Mouse (Mus musculus) G1E (cell line): ENCODE data around the gene Enc1. TPM values are rescaled to one million over a fixed set of nuclear protein-coding genes. Genes with fewer than 3 reads are reported as not detected.

Experiments
- ATAC-seq: 2 replicates; pipeline ENCODE4 v1.8.0; 2016; ENCODE audit warnings: mild to moderate bottlenecking; ENCODE audit not compliant: insufficient number of reproducible peaks, poor library complexity, low FRiP score, severe bottlenecking; ENCODE audit errors: extremely low read depth
- DNase-seq: peaks from one replicate; pipeline ENCODE4 v3.0.0; 2012; ENCODE audit warnings: low spot score
- H3K27me3 ChIP-seq: 2 replicates; pipeline ENCODE4 v1.6.1; 2012; ENCODE audit warnings: mild to moderate bottlenecking, low read length, inconsistent platforms; ENCODE audit not compliant: insufficient read depth
- H3K36me3 ChIP-seq: replicated peaks from 2 replicates; pipeline ENCODE3; 2012; ENCODE audit warnings: mild to moderate bottlenecking, inconsistent platforms
- H3K4me1 ChIP-seq: 2 replicates; pipeline ENCODE4 v1.6.1; 2012; ENCODE audit warnings: low read depth, low read length, inconsistent platforms, mixed read lengths; ENCODE audit not compliant: insufficient read depth
- H3K4me3 ChIP-seq: 2 replicates; pipeline ENCODE4 v1.5.1; 2012; ENCODE audit warnings: low read depth, mild to moderate bottlenecking, inconsistent platforms, low read length, moderate library complexity, mixed read lengths
- H3K9me3 ChIP-seq: replicated peaks from 2 replicates; pipeline ENCODE4 v1.6.1; 2012; ENCODE audit warnings: inconsistent platforms
- CTCF ChIP-seq: IDR thresholded peaks from 2 replicates; pipeline ENCODE4 v1.5.1; 2012; ENCODE audit warnings: low read depth, low read length, inconsistent platforms, mixed read lengths
- GATA1 ChIP-seq: IDR thresholded peaks from 2 replicates; pipeline ENCODE4 v1.6.1; 2012; ENCODE audit warnings: borderline replicate concordance, low read length, inconsistent platforms, mixed read lengths
- GATA2 ChIP-seq: IDR thresholded peaks from 2 replicates; pipeline ENCODE4 v1.6.1; 2012; ENCODE audit warnings: low read depth, low read length, inconsistent platforms, borderline replicate concordance
- POLR2AphosphoS5 ChIP-seq: IDR thresholded peaks from 2 replicates; pipeline ENCODE4 v1.6.1; 2012; ENCODE audit warnings: low read depth, low read length, inconsistent platforms; ENCODE audit not compliant: insufficient replicate concordance
- TAL1 ChIP-seq: conservative IDR thresholded peaks from 2 replicates; pipeline ENCODE4 v1.6.1; 2012; ENCODE audit warnings: low read depth, low read length, inconsistent platforms, mixed read lengths
- polyA plus RNA-seq: library from polyadenylated mRNA; stranded (reverse); fragments of >175 nt; gene quantifications from 2 replicates; pipeline ENCODE4 v1.2.3, GENCODE M21; 2012
- total RNA-seq, 2 experiments: library from RNA; stranded (forward) in 1 of 2; stranded (reverse) in 1 of 2; fragments of 200-1000 nt in 1 of 2; fragments of >200 nt in 1 of 2; fragmentation: Nextera tagmentation in 1 of 2; gene quantifications; 2 replicates each; pipeline ENCODE4 v1.2.3; 2014 to 2017

The Enc1 gene
- total and polyA plus RNA-seq, 3 experiments = 0.20 to 0.82 (median 0.38) TPM

DNA sequence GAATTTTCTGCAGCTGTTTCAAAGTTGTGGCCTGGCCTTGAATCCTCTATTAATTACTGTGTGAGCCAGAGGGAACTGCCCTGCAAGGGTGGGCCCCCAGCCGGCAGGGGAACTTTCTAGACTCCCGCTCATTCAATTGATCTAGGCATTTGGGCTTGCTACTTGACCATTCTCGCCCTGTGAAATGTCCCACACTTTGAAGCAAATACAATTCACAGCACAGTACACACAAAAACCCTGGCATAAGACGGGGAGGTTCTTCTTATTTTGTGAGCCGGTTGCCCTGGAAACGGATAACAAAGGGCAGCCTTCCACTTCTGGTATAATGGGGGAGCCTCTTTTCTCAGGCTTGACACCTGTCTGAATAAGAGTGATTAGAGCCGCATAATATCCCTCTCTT lies 11.6 kb downstream of the Enc1 start:
- H3K27me3 ChIP-seq = peaks cover 12% of the 10 kb centered on the region
- H3K36me3 ChIP-seq = no peaks in the 10 kb centered on the region
- TF ChIP-seq CTCF = no peak
- no peak for TF ChIP-seq GATA2
- no peak for TF ChIP-seq TAL1
- no peak for TF ChIP-seq GATA1
- no peak for TF ChIP-seq POLR2AphosphoS5
- no peaks in the 10 kb centered on the region for H3K9me3 ChIP-seq
- ATAC-seq (no peak), DNase-seq (no peak)
- H3K4me3 ChIP-seq = no peak overlapping the region
- H3K4me1 ChIP-seq = no peaks in the 10 kb centered on the region

DNA sequence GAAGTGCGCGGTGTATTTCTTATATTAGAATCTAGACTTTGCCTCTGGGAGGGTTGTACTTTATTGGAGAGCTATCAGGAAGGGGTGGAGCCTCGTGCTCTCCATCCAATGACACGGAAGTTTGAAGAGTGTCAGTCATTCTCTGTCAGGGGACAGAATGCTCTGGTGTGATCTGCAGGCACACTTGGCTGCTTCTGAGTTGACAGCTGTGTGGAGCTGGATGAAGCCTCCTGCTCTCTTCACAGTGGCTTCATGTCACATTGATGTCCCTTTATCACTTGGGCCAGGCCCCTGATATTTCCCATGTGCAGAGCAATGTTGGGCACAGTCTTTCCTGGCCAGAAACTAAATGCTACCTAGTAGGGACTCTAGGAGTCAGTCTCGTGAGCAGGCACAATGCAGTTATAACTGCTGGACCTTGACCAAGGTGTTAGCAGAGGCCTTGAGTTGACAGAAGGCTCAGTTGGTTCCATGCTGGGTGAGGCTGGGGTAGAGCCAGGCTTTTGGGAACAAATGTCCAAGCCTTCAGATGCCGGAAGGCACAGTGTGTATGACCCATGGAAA lies 12.6 kb downstream of the Enc1 start:
- Histone ChIP-seq H3K9me3 (no peaks in the 10 kb centered on the region), H3K36me3 (no peaks in the 10 kb centered on the region), H3K4me3 (no peak overlapping the region), H3K4me1 (no peaks in the 10 kb centered on the region), H3K27me3 (peaks cover 8% of the 10 kb centered on the region)
- TF ChIP-seq GATA2 = no peak
- TF ChIP-seq CTCF = no peak
- no peak for TF ChIP-seq TAL1
- TF ChIP-seq GATA1 = no peak
- no peak for DNase-seq
- no peak; the same call in 1 of the 2 replicates for ATAC-seq

DNA sequence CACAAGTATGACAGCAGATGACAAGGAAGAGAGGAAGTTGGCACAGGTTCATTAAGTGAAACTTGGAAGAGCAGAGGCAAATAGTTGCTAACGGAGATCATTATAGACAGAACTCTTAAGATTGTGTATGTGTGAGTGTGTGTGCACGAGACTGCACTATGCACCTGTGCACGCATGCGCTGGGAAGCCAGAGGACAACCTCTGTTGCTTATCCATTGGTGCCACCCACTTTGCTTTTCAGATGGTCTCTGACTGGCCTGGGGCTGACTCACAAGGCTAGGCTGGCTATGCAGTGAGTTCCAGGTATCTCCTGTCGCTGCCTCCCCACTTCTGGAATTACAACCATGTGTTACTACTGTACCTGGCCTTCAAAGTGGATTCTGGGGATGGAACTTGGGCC lies 13.1 kb downstream of the Enc1 start:
- no peak overlapping the region for H3K4me3 ChIP-seq

DNA sequence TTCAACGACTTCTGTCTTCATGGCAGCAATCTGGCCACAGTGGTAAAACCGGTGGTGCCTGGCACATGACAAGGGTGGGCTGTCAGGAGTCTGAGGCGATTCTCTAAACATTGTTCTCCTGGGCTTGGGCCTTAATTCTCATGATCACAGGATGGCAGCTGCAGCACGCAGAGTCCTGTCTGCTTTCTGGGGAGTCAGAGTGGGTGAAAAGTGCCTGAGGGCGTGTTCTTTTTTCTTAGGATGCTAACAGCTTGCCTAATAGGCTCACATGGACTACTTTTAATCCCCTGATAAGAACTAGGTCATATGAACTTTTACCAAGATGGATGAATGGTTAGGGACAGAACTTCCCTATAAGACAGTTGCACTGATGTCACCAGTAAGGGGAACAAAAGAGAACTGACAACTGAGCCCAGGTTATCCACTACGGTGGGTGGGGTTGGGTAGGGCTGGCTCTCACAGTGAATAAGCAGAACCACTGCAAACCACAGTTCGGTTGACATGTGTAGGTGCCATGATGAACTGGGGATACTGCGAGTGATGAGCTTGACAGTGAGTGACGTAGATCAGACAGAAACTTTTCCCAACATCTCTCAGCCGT lies 13.8 kb downstream of the Enc1 start:
- no peaks in the 10 kb centered on the region for H3K9me3 ChIP-seq
- no peaks in the 10 kb centered on the region for H3K36me3 ChIP-seq
- TF ChIP-seq GATA1 (no peak), POLR2AphosphoS5 (no peak), CTCF (no peak), GATA2 (no peak), TAL1 (no peak)
- no peak overlapping the region for H3K4me3 ChIP-seq
- peaks cover 5% of the 10 kb centered on the region; the same call in 1 of the 2 replicates for H3K27me3 ChIP-seq
- H3K4me1 ChIP-seq = no peaks in the 10 kb centered on the region
- ATAC-seq = no peak
- no peak for DNase-seq

More for the DNA sequence above, 13.1 kb downstream of the Enc1 start:
- no peaks in the 10 kb centered on the region for H3K9me3 ChIP-seq
- no peaks in the 10 kb centered on the region for H3K4me1 ChIP-seq
- H3K27me3 ChIP-seq = peaks cover 5% of the 10 kb centered on the region; the same call in 1 of the 2 replicates
- H3K36me3 ChIP-seq = no peaks in the 10 kb centered on the region
- TF ChIP-seq TAL1 (no peak), POLR2AphosphoS5 (no peak), GATA2 (no peak), CTCF (no peak), GATA1 (no peak)
- ATAC-seq (no peak), DNase-seq (no peak)

DNA sequence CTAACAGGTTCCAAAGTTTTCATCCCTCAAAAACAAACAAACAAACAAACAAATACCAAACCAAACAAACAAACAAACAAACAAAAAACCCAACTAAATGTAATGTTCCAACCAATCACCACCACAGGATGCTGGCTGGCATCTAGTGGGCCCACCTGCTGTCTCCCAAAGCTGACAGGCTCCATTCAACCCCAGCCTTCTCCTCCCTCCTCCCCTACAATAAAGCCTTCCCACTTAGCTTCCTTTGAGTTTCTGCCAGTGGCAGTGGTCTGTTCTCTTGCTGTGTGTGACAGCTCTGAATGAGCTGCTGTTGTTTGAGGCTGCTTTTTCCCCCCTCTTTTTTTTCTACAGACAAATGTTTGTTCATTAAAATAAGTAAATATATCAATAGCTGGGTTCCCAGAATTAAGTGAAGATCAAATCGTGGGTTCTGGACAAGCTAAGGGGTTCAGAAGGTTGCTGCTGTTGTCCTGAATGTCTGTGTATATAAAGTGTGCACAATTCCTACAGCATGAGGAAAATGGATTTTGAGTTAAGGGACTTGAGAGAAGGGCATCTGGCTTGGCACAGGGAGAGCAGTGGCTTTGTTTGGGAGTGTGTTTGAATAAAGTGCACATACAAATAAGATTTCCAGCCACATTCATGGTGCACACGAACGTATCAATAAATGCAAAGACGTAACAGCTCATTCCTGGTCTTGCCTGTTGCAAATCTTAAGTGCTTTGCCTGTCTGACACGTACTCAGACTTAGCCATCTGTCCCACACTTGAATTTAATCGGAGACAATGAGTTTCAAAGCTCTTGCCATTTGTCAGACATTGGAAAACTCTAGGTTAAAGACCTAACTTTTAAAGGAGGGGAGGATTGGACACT lies 15.3 kb downstream of the Enc1 start:
- ATAC-seq (no peak), DNase-seq (no peak)
- Histone ChIP-seq H3K9me3 (no peaks in the 10 kb centered on the region), H3K4me1 (no peaks in the 10 kb centered on the region), H3K4me3 (no peak overlapping the region), H3K36me3 (no peaks in the 10 kb centered on the region), H3K27me3 (peaks cover 5% of the 10 kb centered on the region; the same call in 1 of the 2 replicates)
- TF ChIP-seq CTCF (no peak), POLR2AphosphoS5 (no peak), TAL1 (no peak), GATA1 (no peak), GATA2 (no peak)

DNA sequence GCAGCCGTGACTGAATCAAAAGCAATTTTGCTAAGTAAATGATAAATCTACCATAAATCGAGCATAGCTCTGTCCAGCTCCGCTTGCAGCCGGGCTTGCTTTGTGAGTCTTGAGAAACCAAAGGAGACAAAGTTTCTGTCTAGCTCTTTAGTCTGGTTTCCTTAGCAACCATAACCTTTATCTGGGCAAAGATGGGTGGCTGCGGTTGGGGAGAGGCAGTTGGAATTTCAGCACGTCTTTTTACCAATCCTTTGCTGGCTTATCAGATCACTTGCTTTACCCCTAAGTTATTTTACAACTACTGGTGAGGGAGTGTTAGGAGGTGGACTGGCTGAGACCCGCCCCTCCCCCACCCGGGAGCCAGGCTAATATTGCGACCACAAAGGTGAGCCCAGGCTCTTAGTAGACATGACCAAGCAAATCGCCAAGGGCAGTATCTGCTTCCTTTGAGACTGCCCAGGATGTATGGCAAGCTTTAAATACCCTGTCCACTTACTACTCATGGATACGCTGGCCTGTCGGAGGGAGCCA lies 16.0 kb downstream of the Enc1 start:
- ATAC-seq = no peak

More for the DNA sequence above, 16.0 kb downstream of the Enc1 start:
- Histone ChIP-seq H3K9me3 (no peaks in the 10 kb centered on the region), H3K4me1 (no peaks in the 10 kb centered on the region), H3K4me3 (no peak overlapping the region), H3K27me3 (peaks cover 5% of the 10 kb centered on the region; the same call in 1 of the 2 replicates), H3K36me3 (no peaks in the 10 kb centered on the region)
- no peak for DNase-seq
- TF ChIP-seq POLR2AphosphoS5 (no peak), CTCF (no peak)
